Mouse (Mus musculus): ENCODE measurements at regions not wholly inside any gene's neighbourhood (a gene's known extent, or its start where the extent isn't known, plus 50 kb on each side); places are given as distances from the start of the nearest gene placed in this dataset.

- Histone ChIP-seq H3K9ac (replicated peaks) (no peak overlapping the region), H3K27me3 (no peaks in the 10 kb centered on the region), H3K9me3 (peaks cover 5% of the 10 kb centered on the region; the same call in 1 of the 2 replicates), H3K27ac (no peak overlapping the region), H3K4me2 (replicated peaks) (no peak overlapping the region), H3K4me1 (replicated peaks) (peaks cover 3% of the 10 kb centered on the region; the same call in 1 of the 2 replicates), H3K36me3 (no peaks in the 10 kb centered on the region), H3K4me3 (replicated peaks) (no peak overlapping the region)
- WGBS = 61% methylated on average over 6 of the region's 6 CpGs
- no peak for ATAC-seq
Measured at GRCm38 (mm10) chr12:56234571-56234970, 111.1 kb downstream of the Mbip start.

- Histone ChIP-seq H3K27me3 (no peaks in the 10 kb centered on the region), H3K4me3 (replicated peaks) (no peak overlapping the region), H3K4me1 (replicated peaks) (peaks cover 3% of the 10 kb centered on the region; the same call in 1 of the 2 replicates), H3K9ac (replicated peaks) (no peak overlapping the region), H3K4me2 (replicated peaks) (no peak overlapping the region), H3K27ac (no peak overlapping the region), H3K36me3 (no peaks in the 10 kb centered on the region), H3K9me3 (peaks cover 5% of the 10 kb centered on the region; the same call in 1 of the 2 replicates)
- ATAC-seq = no peak
Measured at GRCm38 (mm10) chr12:56233209-56233608, 112.5 kb downstream of the Mbip start.

GRCm38 (mm10) chr12:56224142-56224895 lies 121.4 kb downstream of the Mbip start:
- no peaks in the 10 kb centered on the region for H3K27me3 ChIP-seq
- 96% methylated on average over 3 of the region's 3 CpGs for WGBS
- H3K4me2 ChIP-seq (replicated peaks) = no peak overlapping the region
- ATAC-seq = no peak
- no peak overlapping the region for H3K27ac ChIP-seq
- no peak overlapping the region for H3K4me3 ChIP-seq (replicated peaks)
- no peak overlapping the region for H3K9ac ChIP-seq (replicated peaks)
- no peaks in the 10 kb centered on the region for H3K9me3 ChIP-seq
- H3K4me1 ChIP-seq (replicated peaks) = no peaks in the 10 kb centered on the region
- H3K36me3 ChIP-seq = no peaks in the 10 kb centered on the region

GRCm38 (mm10) chr12:56193524-56193923 lies 152.2 kb downstream of the Mbip start:
- H3K36me3 ChIP-seq = no peaks in the 10 kb centered on the region
- no peak overlapping the region for H3K27ac ChIP-seq
- H3K9me3 ChIP-seq = no peaks in the 10 kb centered on the region
- no peak overlapping the region for H3K4me2 ChIP-seq (replicated peaks)
- H3K4me3 ChIP-seq (replicated peaks) = no peak overlapping the region
- no peaks in the 10 kb centered on the region for H3K4me1 ChIP-seq (replicated peaks)
- no peak overlapping the region for H3K9ac ChIP-seq (replicated peaks)
- WGBS = 89% methylated on average over 3 of the region's 3 CpGs
- ATAC-seq = no peak
- H3K27me3 ChIP-seq = no peaks in the 10 kb centered on the region

GRCm38 (mm10) chr12:56189562-56189961 lies 156.1 kb downstream of the Mbip start:
- no peak overlapping the region for H3K27ac ChIP-seq
- no peaks in the 10 kb centered on the region for H3K9me3 ChIP-seq
- 90% methylated on average over 12 of the region's 12 CpGs for WGBS
- H3K27me3 ChIP-seq = no peaks in the 10 kb centered on the region
- H3K4me3 ChIP-seq (replicated peaks) = no peak overlapping the region
- no peak for ATAC-seq
- H3K4me1 ChIP-seq (replicated peaks) = no peaks in the 10 kb centered on the region
- no peaks in the 10 kb centered on the region for H3K36me3 ChIP-seq
- no peak overlapping the region for H3K4me2 ChIP-seq (replicated peaks)
- no peak overlapping the region for H3K9ac ChIP-seq (replicated peaks)

- no peak overlapping the region for H3K9ac ChIP-seq (replicated peaks)
- H3K9me3 ChIP-seq = no peaks in the 10 kb centered on the region
- 68% methylated on average over 3 of the region's 3 CpGs for WGBS
- H3K27ac ChIP-seq = no peak overlapping the region
- no peak overlapping the region for H3K4me2 ChIP-seq (replicated peaks)
- no peaks in the 10 kb centered on the region for H3K27me3 ChIP-seq
- H3K36me3 ChIP-seq = no peaks in the 10 kb centered on the region
- no peaks in the 10 kb centered on the region for H3K4me1 ChIP-seq (replicated peaks)
- ATAC-seq = no peak
- H3K4me3 ChIP-seq (replicated peaks) = no peak overlapping the region
Measured at GRCm38 (mm10) chr12:56160736-56161135, 185.0 kb downstream of the Mbip start.

GRCm38 (mm10) chr12:56144359-56144758 lies 201.3 kb downstream of the Mbip start:
- H3K4me1 ChIP-seq (replicated peaks) = no peaks in the 10 kb centered on the region
- H3K36me3 ChIP-seq = no peaks in the 10 kb centered on the region
- H3K27me3 ChIP-seq = no peaks in the 10 kb centered on the region
- no peak overlapping the region for H3K4me3 ChIP-seq (replicated peaks)
- 92% methylated on average over 1 of the region's 1 CpGs for WGBS
- H3K9ac ChIP-seq (replicated peaks) = no peak overlapping the region
- H3K27ac ChIP-seq = no peak overlapping the region
- no peaks in the 10 kb centered on the region for H3K9me3 ChIP-seq
- no peak overlapping the region for H3K4me2 ChIP-seq (replicated peaks)
- no peak for ATAC-seq

GRCm38 (mm10) chr12:56143789-56144188 lies 201.9 kb downstream of the Mbip start:
- H3K4me1 ChIP-seq (replicated peaks) = no peaks in the 10 kb centered on the region
- no peaks in the 10 kb centered on the region for H3K27me3 ChIP-seq
- H3K27ac ChIP-seq = no peak overlapping the region
- H3K4me2 ChIP-seq (replicated peaks) = no peak overlapping the region
- no peak overlapping the region for H3K9ac ChIP-seq (replicated peaks)
- no peaks in the 10 kb centered on the region for H3K9me3 ChIP-seq
- WGBS = 81% methylated on average over 2 of the region's 2 CpGs
- no peak for ATAC-seq
- no peak overlapping the region for H3K4me3 ChIP-seq (replicated peaks)
- H3K36me3 ChIP-seq = no peaks in the 10 kb centered on the region

GRCm38 (mm10) chr12:56114446-56114845 lies 231.2 kb downstream of the Mbip start:
- Histone ChIP-seq H3K9me3 (no peaks in the 10 kb centered on the region), H3K9ac (replicated peaks) (no peak overlapping the region), H3K27me3 (no peaks in the 10 kb centered on the region), H3K4me2 (replicated peaks) (no peak overlapping the region), H3K4me1 (replicated peaks) (no peaks in the 10 kb centered on the region), H3K36me3 (no peaks in the 10 kb centered on the region), H3K4me3 (replicated peaks) (no peak overlapping the region), H3K27ac (no peak overlapping the region)
- WGBS = 78% methylated on average over 4 of the region's 4 CpGs
- ATAC-seq = no peak

GRCm38 (mm10) chr12:56081406-56081805 lies 245.3 kb downstream of the Brms1l start:
- no peaks in the 10 kb centered on the region for H3K27me3 ChIP-seq
- H3K9ac ChIP-seq (replicated peaks) = no peak overlapping the region
- no peak overlapping the region for H3K27ac ChIP-seq
- H3K4me2 ChIP-seq (replicated peaks) = no peak overlapping the region
- H3K4me3 ChIP-seq (replicated peaks) = no peak overlapping the region
- no peaks in the 10 kb centered on the region for H3K9me3 ChIP-seq
- no peaks in the 10 kb centered on the region for H3K4me1 ChIP-seq (replicated peaks)
- no peaks in the 10 kb centered on the region for H3K36me3 ChIP-seq
- ATAC-seq = no peak

GRCm38 (mm10) chr12:56064183-56064582 lies 228.1 kb downstream of the Brms1l start:
- 58% methylated on average over 7 of the region's 7 CpGs for WGBS
- no peak overlapping the region for H3K9ac ChIP-seq (replicated peaks)
- no peak overlapping the region for H3K4me2 ChIP-seq (replicated peaks)
- no peak overlapping the region for H3K4me3 ChIP-seq (replicated peaks)
- no peaks in the 10 kb centered on the region for H3K36me3 ChIP-seq
- no peak overlapping the region for H3K27ac ChIP-seq
- peaks cover 4% of the 10 kb centered on the region; the same call in 1 of the 2 replicates for H3K27me3 ChIP-seq
- no peaks in the 10 kb centered on the region for H3K9me3 ChIP-seq
- H3K4me1 ChIP-seq (replicated peaks) = no peaks in the 10 kb centered on the region
- ATAC-seq = no peak

GRCm38 (mm10) chr12:56058876-56059275 lies 222.8 kb downstream of the Brms1l start:
- 85% methylated on average over 10 of the region's 10 CpGs for WGBS
- H3K27me3 ChIP-seq = peaks cover 7% of the 10 kb centered on the region; the same call in 1 of the 2 replicates
- peak; percentile 66; the same call in 1 of the 2 replicates for ATAC-seq

GRCm38 (mm10) chr12:56058463-56058862 lies 222.3 kb downstream of the Brms1l start:
- no peaks in the 10 kb centered on the region for H3K4me1 ChIP-seq (replicated peaks)
- ATAC-seq = peak; percentile 85
- 0 out of 2 replicates have a peak overlapping the region, but pooled peaks have one; percentile 16 for H3K9ac ChIP-seq (replicated peaks)
- no peak overlapping the region for H3K4me3 ChIP-seq (replicated peaks)
- no peaks in the 10 kb centered on the region for H3K9me3 ChIP-seq
- H3K27ac ChIP-seq = no peak overlapping the region
- no peaks in the 10 kb centered on the region for H3K36me3 ChIP-seq
- WGBS = 11% methylated on average over 17 of the region's 17 CpGs
- peaks cover 7% of the 10 kb centered on the region; the same call in 1 of the 2 replicates for H3K27me3 ChIP-seq
- H3K4me2 ChIP-seq (replicated peaks) = no peak overlapping the region

More at GRCm38 (mm10) chr12:56058876-56059275, 222.8 kb downstream of the Brms1l start:
- no peak overlapping the region for H3K27ac ChIP-seq
- no peak overlapping the region for H3K4me3 ChIP-seq (replicated peaks)
- H3K9ac ChIP-seq (replicated peaks) = no peak overlapping the region
- no peaks in the 10 kb centered on the region for H3K9me3 ChIP-seq
- no peaks in the 10 kb centered on the region for H3K36me3 ChIP-seq
- no peak overlapping the region for H3K4me2 ChIP-seq (replicated peaks)
- H3K4me1 ChIP-seq (replicated peaks) = no peaks in the 10 kb centered on the region

Data from midbrain, embryonic 13.5 days (tissue).